Mouse (Mus musculus) heart, postnatal 0 days (tissue): ENCODE measurements around the gene 2310022A10Rik.

Experiments
- CTCF ChIP-seq: IDR thresholded peaks from 2 replicates; pipeline ENCODE4 v1.5.1; 2016; ENCODE audit warnings: antibody characterized with exemption, control low read depth, low read depth
- EP300 ChIP-seq: IDR thresholded peaks from 2 replicates; pipeline ENCODE4 v1.6.1; 2016; ENCODE audit warnings: antibody characterized with exemption, low read depth

DNA sequence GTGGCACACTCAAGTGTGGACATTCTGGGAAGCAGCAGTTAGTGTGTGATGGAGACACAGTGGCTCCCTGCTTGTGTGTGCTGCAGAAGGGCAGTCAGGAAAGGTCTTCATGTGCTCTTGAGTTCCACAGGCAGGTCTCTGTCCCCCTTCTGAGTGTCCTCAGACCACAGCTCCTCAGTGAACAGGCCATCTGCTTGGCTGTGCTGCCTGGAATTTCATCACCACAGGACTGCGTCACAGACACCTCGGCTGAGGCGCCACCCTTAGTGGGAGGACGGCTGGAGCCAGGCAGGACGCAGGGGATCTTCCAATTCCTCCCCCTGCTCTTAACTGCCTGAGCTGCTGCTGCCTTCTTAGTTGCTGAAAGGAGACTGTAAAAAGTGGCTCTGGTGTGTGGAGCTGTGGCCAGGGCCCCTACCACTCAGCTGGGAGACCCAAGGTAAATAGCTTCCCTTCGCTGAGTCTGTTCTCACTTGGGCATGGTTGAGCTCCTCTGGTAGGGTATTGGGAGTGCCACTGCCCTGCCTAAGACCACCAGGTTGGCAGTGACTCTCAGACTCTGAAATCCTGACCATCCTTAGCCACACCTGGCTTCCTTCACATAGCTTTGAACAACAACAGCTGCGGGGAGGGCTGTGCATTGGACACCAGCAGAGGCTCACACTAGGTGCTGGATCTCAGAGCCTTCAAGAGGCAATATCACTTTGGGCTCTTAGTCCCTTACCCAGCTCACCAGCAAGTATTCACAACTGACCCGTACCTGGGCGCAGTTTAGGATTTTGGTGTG, 52.7 kb downstream of the 2310022A10Rik start:
- TF ChIP-seq EP300 = no peak
- TF ChIP-seq CTCF = no peak
